Mouse (Mus musculus) lung, postnatal 0 days (tissue): ENCODE results near the gene Negr1. TPM values are rescaled to one million over a fixed set of nuclear protein-coding genes. Genes with fewer than 3 reads are reported as not detected.

Experiments used
- ATAC-seq: fragments of 200-750 bp; cut with Nextera tagmentation; 2 replicates; pipeline ENCODE4 v1.8.0; 2017; ENCODE audit warnings: moderate library complexity
- DNase-seq: peaks from one replicate; pipeline ENCODE4 v3.0.0-alpha.2; 2016; ENCODE audit warnings: low spot score
- H3K27ac ChIP-seq: fragments of 300-500 bp; sonication (generic); 2 replicates; pipeline ENCODE4 v1.5.1; 2014; ENCODE audit warnings: antibody characterized with exemption, mild to moderate bottlenecking, low read length, mixed read lengths
- H3K27me3 ChIP-seq: fragments of 300-500 bp; sonication (generic); replicated peaks from 2 replicates; pipeline ENCODE4 v1.6.1; 2014; ENCODE audit warnings: low read length, mixed read lengths; ENCODE audit not compliant: insufficient read depth
- H3K36me3 ChIP-seq: fragments of 300-500 bp; sonication (generic); 2 replicates; pipeline ENCODE4 v1.6.1; 2014; ENCODE audit warnings: low read length, mixed read lengths; ENCODE audit not compliant: insufficient read depth
- H3K4me1 ChIP-seq: fragments of 300-500 bp; sonication (generic); 2 replicates; pipeline ENCODE4 v1.6.1; 2014; ENCODE audit warnings: antibody characterized with exemption, low read depth, low read length, mixed read lengths; ENCODE audit not compliant: insufficient read depth
- H3K4me2 ChIP-seq: fragments of 300-500 bp; sonication (generic); replicated peaks from 2 replicates; pipeline ENCODE4 v1.6.1; 2014; ENCODE audit warnings: low read depth, mild to moderate bottlenecking, low read length, moderate library complexity, mixed read lengths
- H3K4me3 ChIP-seq: fragments of 300-500 bp; sonication (generic); 2 replicates; pipeline ENCODE4 v1.5.1; 2014; ENCODE audit warnings: low read depth, low read length
- H3K9ac ChIP-seq: fragments of 300-500 bp; sonication (generic); replicated peaks from 2 replicates; pipeline ENCODE4 v1.6.1; 2014; ENCODE audit warnings: low read depth, mild to moderate bottlenecking
- H3K9me3 ChIP-seq: fragments of 300-500 bp; sonication (generic); 2 replicates; pipeline ENCODE4 v1.6.1; 2016; ENCODE audit warnings: low read length, mixed read lengths
- CTCF ChIP-seq: IDR thresholded peaks from 2 replicates; pipeline ENCODE4 v1.5.1; 2016; ENCODE audit warnings: antibody characterized with exemption, mild to moderate bottlenecking
- EP300 ChIP-seq: IDR thresholded peaks from 2 replicates; pipeline ENCODE4 v1.6.1; 2016; ENCODE audit warnings: antibody characterized with exemption, mild to moderate bottlenecking, control low read depth
- WGBS: fragments of 180-500 bp; shearing (Covaris S2); extraction: QIAGEN DNeasy Blood & Tissue Kit; methylation state at CpG from one replicate; pipeline ENCODE4 v1.1.7; 2014; 5-methylcytosine and 5-hydroxymethylcytosine counted together
- polyA plus RNA-seq: library from polyadenylated mRNA; unstranded; fragments of >200 nt; fragmentation: Nextera tagmentation; extraction: Ambion mirVana; gene quantifications from 2 replicates; pipeline ENCODE4 v1.2.1, GENCODE M21; 2015

Negr1 gene
- polyA plus RNA-seq, 1 experiment from 2014 or later: 1.3 TPM

DNA sequence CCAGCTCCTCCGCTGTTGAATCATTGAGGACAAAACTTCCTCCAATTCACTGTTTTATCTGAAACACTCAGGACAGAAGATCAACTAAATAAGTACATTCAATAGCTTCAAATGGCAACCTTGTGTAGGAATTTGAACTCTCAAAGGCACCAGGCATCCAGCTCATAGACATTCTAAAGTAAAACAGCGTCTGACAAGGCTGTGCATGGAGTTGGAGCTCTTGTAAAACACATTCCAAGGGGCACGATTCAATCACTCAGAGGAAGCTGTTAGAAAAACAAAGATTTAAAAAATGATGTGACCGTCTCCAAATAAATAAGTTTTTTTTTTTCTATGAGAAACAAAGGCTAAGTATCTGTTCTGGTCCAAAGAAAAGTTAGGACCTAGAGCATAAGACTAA, 528.5 kb downstream of the Negr1 start:
- no peaks in the 10 kb centered on the region for H3K36me3 ChIP-seq
- H3K27me3 ChIP-seq: no peaks in the 10 kb centered on the region
- WGBS: 11% methylated on average over 4 of the region's 4 CpGs
- no peak overlapping the region for H3K27ac ChIP-seq
- H3K4me1 ChIP-seq: peaks cover 3% of the 10 kb centered on the region; the same call in 1 of the 2 replicates
- TF ChIP-seq CTCF: no peak
- TF ChIP-seq EP300: no peak
- H3K4me2 ChIP-seq: no peak overlapping the region
- ATAC-seq (no peak), DNase-seq (no peak)
- H3K9ac ChIP-seq: no peak overlapping the region
- H3K9me3 ChIP-seq: no peaks in the 10 kb centered on the region
- no peak overlapping the region for H3K4me3 ChIP-seq

DNA sequence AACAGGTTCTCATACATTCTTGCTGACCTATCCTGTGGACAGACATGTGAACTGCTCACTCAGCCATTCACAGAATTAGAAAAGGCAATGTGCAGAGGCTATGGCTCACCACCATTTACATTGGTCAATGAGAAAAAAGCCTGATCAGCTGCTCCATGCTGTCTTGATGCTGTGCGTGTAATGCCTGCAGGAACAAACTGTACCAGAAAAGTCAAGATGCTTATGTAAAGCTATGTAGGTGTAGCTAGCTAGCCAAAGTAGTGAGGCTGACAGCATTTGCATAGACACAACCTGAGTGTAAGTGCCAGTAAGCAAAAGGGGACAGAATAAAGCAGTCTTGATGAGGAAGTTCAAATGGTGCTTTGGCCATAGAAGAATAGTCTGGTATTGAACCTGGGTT, 534.7 kb downstream of the Negr1 start:
- Histone ChIP-seq H3K4me3 (no peak overlapping the region), H3K27me3 (no peaks in the 10 kb centered on the region), H3K36me3 (no peaks in the 10 kb centered on the region), H3K27ac (no peak overlapping the region), H3K4me1 (no peaks in the 10 kb centered on the region), H3K9me3 (no peaks in the 10 kb centered on the region), H3K9ac (no peak overlapping the region), H3K4me2 (no peak overlapping the region)
- WGBS: 75% methylated on average over 1 of the region's 1 CpGs
- TF ChIP-seq CTCF (no peak), EP300 (no peak)
- DNase-seq (no peak), ATAC-seq (no peak)

DNA sequence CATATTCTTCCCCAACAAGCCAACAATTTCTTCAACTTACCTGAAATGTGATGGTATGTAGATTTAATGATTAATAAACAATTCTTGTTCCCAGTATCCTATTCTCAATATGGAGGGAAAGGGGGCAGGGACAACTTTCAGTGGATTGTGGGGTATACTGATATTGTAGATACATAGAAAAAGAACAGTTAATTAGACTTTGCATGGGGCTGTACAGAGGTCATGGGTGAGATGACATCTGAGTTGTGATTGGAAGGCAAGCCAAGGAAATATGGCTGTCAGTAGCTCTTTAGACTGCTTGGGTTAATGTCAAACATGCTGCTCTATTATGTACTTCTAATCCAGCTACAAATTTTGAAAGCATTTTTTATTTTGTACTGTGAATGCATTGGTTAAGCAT, 535.9 kb downstream of the Negr1 start:
- H3K4me3 ChIP-seq: no peak overlapping the region
- H3K36me3 ChIP-seq: no peaks in the 10 kb centered on the region
- H3K9ac ChIP-seq: no peak overlapping the region
- no peak for ATAC-seq
- no peaks in the 10 kb centered on the region for H3K27me3 ChIP-seq
- H3K4me2 ChIP-seq: no peak overlapping the region
- no peaks in the 10 kb centered on the region for H3K4me1 ChIP-seq
- no peak overlapping the region for H3K27ac ChIP-seq
- no peak for DNase-seq
- no peak for TF ChIP-seq CTCF
- TF ChIP-seq EP300: no peak
- no peaks in the 10 kb centered on the region for H3K9me3 ChIP-seq

DNA sequence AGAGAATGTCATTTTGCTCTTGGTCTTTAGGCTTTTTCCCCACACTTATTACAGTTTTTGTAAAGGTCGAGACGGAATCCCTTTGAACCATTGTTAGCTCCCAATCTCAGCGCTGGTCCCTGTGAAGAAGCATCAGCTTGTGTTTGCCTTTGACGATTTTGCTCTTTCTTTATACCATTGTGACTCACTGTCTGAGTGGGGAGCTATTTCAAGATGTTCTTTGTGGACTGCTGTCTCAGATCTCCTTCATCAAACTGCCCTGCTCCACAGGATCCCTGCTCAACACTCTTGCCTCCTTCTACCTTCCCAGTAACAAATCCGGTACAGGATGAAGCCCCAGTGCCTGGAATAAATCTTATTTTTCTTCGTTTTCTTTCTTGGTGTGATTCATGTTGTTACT, 536.8 kb downstream of the Negr1 start:
- no peaks in the 10 kb centered on the region for H3K4me1 ChIP-seq
- H3K4me2 ChIP-seq: no peak overlapping the region
- ATAC-seq (no peak), DNase-seq (no peak)
- no peaks in the 10 kb centered on the region for H3K27me3 ChIP-seq
- H3K27ac ChIP-seq: no peak overlapping the region
- H3K9ac ChIP-seq: no peak overlapping the region
- TF ChIP-seq CTCF: no peak
- no peak for TF ChIP-seq EP300
- H3K4me3 ChIP-seq: no peak overlapping the region
- H3K9me3 ChIP-seq: no peaks in the 10 kb centered on the region
- WGBS: 78% methylated on average over 6 of the region's 6 CpGs
- no peaks in the 10 kb centered on the region for H3K36me3 ChIP-seq

DNA sequence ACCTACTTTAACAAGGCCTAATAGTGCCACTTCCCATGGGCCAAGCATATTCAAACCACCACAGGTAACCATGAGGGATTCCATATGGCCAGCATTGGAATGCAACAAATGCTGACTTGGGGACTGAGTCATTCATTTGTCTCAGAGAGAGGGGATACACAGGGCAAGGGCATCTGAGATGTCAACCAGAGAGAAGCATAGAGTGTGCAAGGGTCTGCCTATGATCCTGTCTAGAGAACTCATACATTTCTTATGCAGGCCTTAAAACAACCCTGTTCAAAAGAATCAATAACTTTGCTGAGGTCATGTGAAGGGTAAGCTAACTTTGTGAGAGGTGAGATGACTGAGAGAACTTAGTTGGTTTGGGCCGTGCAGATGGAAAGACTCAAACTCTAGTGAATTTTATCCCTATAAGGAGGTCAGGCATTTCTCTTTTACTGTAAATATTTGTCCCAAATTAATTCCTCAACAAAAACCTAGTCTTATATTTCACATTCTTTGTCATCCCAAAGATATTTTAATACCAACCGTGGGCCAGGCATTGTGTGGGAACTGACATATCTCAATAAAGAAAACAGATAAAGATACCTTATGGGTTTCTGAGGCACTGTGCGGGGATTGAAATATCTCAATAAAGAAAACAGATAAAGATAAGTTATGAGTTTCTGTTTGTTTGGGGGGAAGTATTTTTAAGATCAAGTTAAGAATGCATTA, 543.4 kb downstream of the Negr1 start:
- ATAC-seq (no peak), DNase-seq (no peak)
- H3K9ac ChIP-seq: no peak overlapping the region
- TF ChIP-seq EP300: no peak
- TF ChIP-seq CTCF: no peak
- H3K4me2 ChIP-seq: no peak overlapping the region
- no peaks in the 10 kb centered on the region for H3K36me3 ChIP-seq
- no peaks in the 10 kb centered on the region for H3K4me1 ChIP-seq
- no peaks in the 10 kb centered on the region for H3K27me3 ChIP-seq
- WGBS: 59% methylated on average over 3 of the region's 3 CpGs
- no peaks in the 10 kb centered on the region for H3K9me3 ChIP-seq
- H3K27ac ChIP-seq: no peak overlapping the region
- H3K4me3 ChIP-seq: no peak overlapping the region

DNA sequence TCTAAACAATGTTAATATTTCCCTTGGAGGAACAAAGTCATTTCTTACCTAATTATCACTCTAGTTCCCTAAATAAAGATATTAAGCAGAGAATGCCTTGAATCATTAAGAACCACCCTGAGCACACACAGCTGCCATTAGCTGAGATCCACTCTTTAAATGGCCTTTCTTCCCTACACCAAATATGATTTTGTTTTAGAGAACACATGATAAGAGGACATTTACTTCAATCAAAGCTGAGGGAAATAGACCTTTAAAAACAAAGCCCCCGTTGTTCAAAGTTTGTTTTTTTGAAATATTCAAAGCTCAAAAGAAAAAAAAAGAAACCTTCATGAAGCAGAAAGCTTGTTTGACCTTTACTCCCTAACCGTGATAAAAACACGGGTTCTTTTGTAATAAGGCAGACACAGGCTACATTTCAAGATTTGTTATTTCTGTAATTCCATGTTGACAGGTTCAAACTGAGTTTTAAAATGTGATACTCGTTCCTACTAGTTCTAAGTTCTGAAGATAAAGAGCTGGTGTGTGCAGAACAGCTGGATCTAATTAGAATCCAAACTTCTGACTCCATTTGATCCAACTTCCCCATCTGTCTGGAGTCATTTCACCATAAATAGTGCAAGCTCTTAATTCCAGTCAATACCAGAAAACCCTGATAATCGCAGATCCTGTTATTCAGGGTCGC, 544.1 kb downstream of the Negr1 start:
- Histone ChIP-seq H3K27ac (no peak overlapping the region), H3K9ac (no peak overlapping the region), H3K4me2 (no peak overlapping the region), H3K27me3 (no peaks in the 10 kb centered on the region), H3K4me3 (no peak overlapping the region), H3K9me3 (no peaks in the 10 kb centered on the region), H3K36me3 (no peaks in the 10 kb centered on the region), H3K4me1 (no peaks in the 10 kb centered on the region)
- WGBS: 35% methylated on average over 6 of the region's 6 CpGs
- peak; percentile 34 for DNase-seq
- TF ChIP-seq CTCF: no peak
- TF ChIP-seq EP300: no peak
- ATAC-seq: peak; percentile 30; the same call in 1 of the 2 replicates
